Mouse (Mus musculus): ENCODE results near the gene Apobec2. TPM values are rescaled to one million over a fixed set of nuclear protein-coding genes. Genes with fewer than 3 reads are reported as not detected.

Apobec2 gene
- total and polyA plus RNA-seq, 3 experiments: 0.21 to 0.70 TPM; not detected in 1

DNA sequence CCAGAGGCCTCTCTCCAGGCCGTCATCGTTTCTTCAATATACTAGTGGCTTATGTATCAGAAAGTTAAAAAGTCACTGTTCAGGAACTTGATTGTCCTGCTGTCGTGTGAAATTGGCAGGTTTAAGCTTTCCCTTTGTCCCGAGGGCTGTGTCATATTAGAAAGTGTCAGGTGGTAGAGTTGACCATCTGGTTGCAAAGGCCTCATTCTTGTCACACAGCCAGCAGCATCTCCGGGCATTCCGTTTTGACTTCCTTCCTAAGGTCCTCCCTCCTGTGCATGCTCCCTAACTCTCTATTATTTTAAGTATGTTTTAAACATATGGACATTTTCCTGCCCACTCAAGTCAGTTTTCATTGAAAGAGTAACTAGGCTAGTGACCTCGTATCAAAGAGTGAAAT is 16.7 kb downstream of the Apobec2 start:
- dilution Hi-C loops (cut with MboI; ENCODE audit: extremely low pct_ligation_motif_present, extremely low pct_unique_long_range_greater_than_20kb, low sequenced_read_pairs): no loop called here
- Histone ChIP-seq H3K9me3 (replicated peaks; ENCODE audit: low read length) (no peaks in the 10 kb centered on the region), H3K27ac (ENCODE audit: insufficient read depth, low read depth) (no peak overlapping the region), H3K36me3 (replicated peaks in 1 of 2; ENCODE audit: control insufficient read depth in 1 of 2, insufficient read depth in 1 of 2, low read length in 1 of 2) (peaks cover 40 to 79% of the 10 kb centered on the region in 2 experiments), H3K9ac (ENCODE audit: insufficient read depth, low read depth) (no peak overlapping the region), H3K4me3 (replicated peaks in 1 of 3; ENCODE audit: low read depth in 2 of 3, low read length in 2 of 3, poor library complexity in 1 of 3) (no peak overlapping the region), H3K79me2 (replicated peaks; ENCODE audit: control insufficient read depth, extremely low read depth, insufficient read depth, poor library complexity, severe bottlenecking) (peaks cover 12% of the 10 kb centered on the region; the same call in 1 of the 2 replicates), H3K4me1 (ENCODE audit: control insufficient read depth in 1 of 2, insufficient read depth in 2 of 2) (peaks cover 3 to 26% of the 10 kb centered on the region in 2 experiments; a peak in 2 of 4 replicates), H3K4me2 (ENCODE audit: insufficient read depth, low read depth, poor library complexity, severe bottlenecking) (no peak overlapping the region), H3K27me3 (replicated peaks) (no peaks in the 10 kb centered on the region)
- in situ Hi-C loops (cut with MboI; ENCODE audit: low pct_ligation_motif_present, low pct_unique_long_range_greater_than_20kb, low sequenced_read_pairs): no loop called here
- no peak for DNase-seq (ENCODE audit: extremely low read depth)
- TF ChIP-seq USF1 (IDR thresholded peaks at IDR 0.05; ENCODE audit: low read depth, low read length) (no peak), CHD2 (IDR thresholded peaks at IDR 0.05; ENCODE audit: low read length) (no peak), IRF4 (IDR thresholded peaks at IDR 0.05; ENCODE audit: low read depth, low read length) (no peak), E2F4 (IDR thresholded peaks at IDR 0.05; ENCODE audit: insufficient replicate concordance, low read depth, low read length) (no peak), MYC (IDR thresholded peaks at IDR 0.05; ENCODE audit: low read depth, low read length) (no peak), TCF12 (IDR thresholded peaks at IDR 0.05; ENCODE audit: low read depth, low read length) (no peak), KAT2A (IDR thresholded peaks at IDR 0.05; ENCODE audit: insufficient replicate concordance, low read length) (no peak), MAX (IDR thresholded peaks at IDR 0.05; ENCODE audit: low read length) (no peak), BHLHE40 (IDR thresholded peaks at IDR 0.05; ENCODE audit: low read depth, low read length) (no peak), MXI1 (IDR thresholded peaks at IDR 0.05; ENCODE audit: low read depth, low read length) (no peak), ETS1 (conservative IDR thresholded peaks at IDR 0.05; ENCODE audit: low read depth, low read length) (no peak), RAD21 (IDR thresholded peaks at IDR 0.05; ENCODE audit: low read depth, low read length) (no peak), PAX5 (IDR thresholded peaks at IDR 0.05; ENCODE audit: low read length) (no peak), MAFK (IDR thresholded peaks at IDR 0.05; ENCODE audit: insufficient replicate concordance, low read length) (no peak), EP300 (IDR thresholded peaks at IDR 0.05; ENCODE audit: low read length) (no peak), SIN3A (IDR thresholded peaks at IDR 0.05; ENCODE audit: low read length) (no peak), ZNF384 (IDR thresholded peaks at IDR 0.05; ENCODE audit: low read depth, low read length) (no peak), ELF1 (IDR thresholded peaks at IDR 0.05; ENCODE audit: low read depth, low read length) (no peak), CTCF (conservative IDR thresholded peaks at IDR 0.05 in 1 of 2, IDR thresholded peaks at IDR 0.05 in 1 of 2; ENCODE audit: low read depth in 2 of 2, low read length in 2 of 2) (no peak)

GRCm38 (mm10) chr17:48411241-48411640 is 21.5 kb downstream of the Apobec2 start:
- DNase-seq (ENCODE audit: extremely low read depth): no peak
- H3K4me3 ChIP-seq (replicated peaks in 1 of 3; ENCODE audit: low read depth in 2 of 3, low read length in 2 of 3, poor library complexity in 1 of 3): peak overlapping the region; percentile 61 to 93 (median 86)
- peak overlapping the region; percentile 97 for H3K9ac ChIP-seq (ENCODE audit: insufficient read depth, low read depth)
- in situ Hi-C loops (cut with MboI; ENCODE audit: low pct_ligation_motif_present, low pct_unique_long_range_greater_than_20kb, low sequenced_read_pairs): no loop called here
- no peaks in the 10 kb centered on the region for H3K9me3 ChIP-seq (replicated peaks; ENCODE audit: low read length)
- peaks cover 7 to 34% of the 10 kb centered on the region in 2 experiments for H3K4me1 ChIP-seq (ENCODE audit: control insufficient read depth in 1 of 2, insufficient read depth in 2 of 2)
- H3K36me3 ChIP-seq (replicated peaks in 1 of 2; ENCODE audit: control insufficient read depth in 1 of 2, insufficient read depth in 1 of 2, low read length in 1 of 2): peaks cover 26 to 55% of the 10 kb centered on the region in 2 experiments
- H3K4me2 ChIP-seq (ENCODE audit: insufficient read depth, low read depth, poor library complexity, severe bottlenecking): peak overlapping the region; percentile 97
- peaks cover 38% of the 10 kb centered on the region for H3K79me2 ChIP-seq (replicated peaks; ENCODE audit: control insufficient read depth, extremely low read depth, insufficient read depth, poor library complexity, severe bottlenecking)
- H3K27me3 ChIP-seq (replicated peaks): no peaks in the 10 kb centered on the region
- no peak for TF ChIP-seq NRF1 (IDR thresholded peaks at IDR 0.05; ENCODE audit: low read depth, low read length)
- TF ChIP-seq KAT2A (IDR thresholded peaks at IDR 0.05; ENCODE audit: insufficient replicate concordance, low read length): no peak
- no peak for TF ChIP-seq ZKSCAN1 (IDR thresholded peaks at IDR 0.05; ENCODE audit: borderline replicate concordance, low read depth, low read length)
- TF ChIP-seq PAX5 (IDR thresholded peaks at IDR 0.05; ENCODE audit: low read length): no peak
- TF ChIP-seq IRF4 (IDR thresholded peaks at IDR 0.05; ENCODE audit: low read depth, low read length): no peak
- TF ChIP-seq RAD21 (IDR thresholded peaks at IDR 0.05; ENCODE audit: low read depth, low read length): no peak
- dilution Hi-C loops (cut with MboI; ENCODE audit: extremely low pct_ligation_motif_present, extremely low pct_unique_long_range_greater_than_20kb, low sequenced_read_pairs): no loop called here
- H3K27ac ChIP-seq (ENCODE audit: insufficient read depth, low read depth): no peak overlapping the region
